Mouse (Mus musculus): ENCODE results near the gene Slc2a1. TPM values are rescaled to one million over a fixed set of nuclear protein-coding genes. Genes with fewer than 3 reads are reported as not detected.

Slc2a1 gene
- polyA plus RNA-seq, 1 experiment from 2014 or later, result 113 TPM

GRCm38 (mm10) chr4:119138171-119138570 is 29.7 kb downstream of the Slc2a1 start:
- Histone ChIP-seq H3K4me2 (peak overlapping the region; percentile 45), H3K4me1 (peaks cover 15% of the 10 kb centered on the region), H3K27me3 (no peaks in the 10 kb centered on the region), H3K9ac (no peak overlapping the region), H3K27ac (0 out of 2 replicates have a peak overlapping the region, but pooled peaks have one; percentile 31), H3K36me3 (replicated peaks) (peaks cover 44% of the 10 kb centered on the region), H3K9me3 (no peaks in the 10 kb centered on the region), H3K4me3 (replicated peaks) (peak overlapping the region; percentile 22)
- ATAC-seq (ENCODE audit: low FRiP score), result peak; percentile 89
- 9% methylated on average over 17 of the region's 18 CpGs for WGBS

- Histone ChIP-seq H3K4me2 (peak overlapping the region; percentile 45), H3K36me3 (replicated peaks) (peaks cover 38% of the 10 kb centered on the region), H3K4me1 (peaks cover 15% of the 10 kb centered on the region), H3K27ac (no peak overlapping the region), H3K9me3 (no peaks in the 10 kb centered on the region), H3K27me3 (no peaks in the 10 kb centered on the region), H3K9ac (no peak overlapping the region), H3K4me3 (replicated peaks) (no peak overlapping the region; the same call in 1 of the 2 replicates)
- WGBS, result 59% methylated on average over 8 of the region's 8 CpGs
- no peak for ATAC-seq (ENCODE audit: low FRiP score)
These were observed 30.3 kb downstream of the Slc2a1 start for GRCm38 (mm10) chr4:119138776-119139175.

GRCm38 (mm10) chr4:119140126-119140525 is 31.6 kb downstream of the Slc2a1 start:
- no peak overlapping the region for H3K9ac ChIP-seq
- peaks cover 15% of the 10 kb centered on the region for H3K4me1 ChIP-seq
- no peaks in the 10 kb centered on the region for H3K27me3 ChIP-seq
- H3K27ac ChIP-seq, result no peak overlapping the region
- peaks cover 24% of the 10 kb centered on the region for H3K36me3 ChIP-seq (replicated peaks)
- H3K9me3 ChIP-seq, result no peaks in the 10 kb centered on the region
- 50% methylated on average over 3 of the region's 3 CpGs for WGBS
- H3K4me2 ChIP-seq, result no peak overlapping the region
- H3K4me3 ChIP-seq (replicated peaks), result no peak overlapping the region
- ATAC-seq (ENCODE audit: low FRiP score), result no peak

- peaks cover 14% of the 10 kb centered on the region for H3K36me3 ChIP-seq (replicated peaks)
- no peaks in the 10 kb centered on the region for H3K9me3 ChIP-seq
- no peak for ATAC-seq (ENCODE audit: low FRiP score)
- no peak overlapping the region for H3K4me2 ChIP-seq
- WGBS, result 70% methylated on average over 10 of the region's 10 CpGs
- H3K9ac ChIP-seq, result no peak overlapping the region
- H3K27me3 ChIP-seq, result no peaks in the 10 kb centered on the region
- H3K4me1 ChIP-seq, result peaks cover 15% of the 10 kb centered on the region
- no peak overlapping the region for H3K27ac ChIP-seq
- no peak overlapping the region for H3K4me3 ChIP-seq (replicated peaks)
These were observed 32.7 kb downstream of the Slc2a1 start for GRCm38 (mm10) chr4:119141191-119141590.

GRCm38 (mm10) chr4:119142230-119142871 is 33.8 kb downstream of the Slc2a1 start:
- no peak overlapping the region for H3K9ac ChIP-seq
- H3K4me2 ChIP-seq, result peak overlapping the region; percentile 45
- peaks cover 15% of the 10 kb centered on the region for H3K4me1 ChIP-seq
- peak; percentile 72; the same call in 1 of the 2 replicates for ATAC-seq (ENCODE audit: low FRiP score)
- H3K27me3 ChIP-seq, result no peaks in the 10 kb centered on the region
- 0 out of 2 replicates have a peak, but pooled peaks cover 2% of the 10 kb centered on the region for H3K36me3 ChIP-seq (replicated peaks)
- peak overlapping the region; percentile 21; the same call in 1 of the 2 replicates for H3K4me3 ChIP-seq (replicated peaks)
- no peak overlapping the region for H3K27ac ChIP-seq
- 23% methylated on average over 24 of the region's 24 CpGs for WGBS
- no peaks in the 10 kb centered on the region for H3K9me3 ChIP-seq

GRCm38 (mm10) chr4:119146816-119147215 is 38.3 kb downstream of the Slc2a1 start:
- Histone ChIP-seq H3K36me3 (replicated peaks) (no peaks in the 10 kb centered on the region), H3K4me2 (no peak overlapping the region), H3K4me1 (0 out of 2 replicates have a peak, but pooled peaks cover 6% of the 10 kb centered on the region), H3K4me3 (replicated peaks) (no peak overlapping the region), H3K27ac (no peak overlapping the region), H3K9me3 (no peaks in the 10 kb centered on the region), H3K27me3 (no peaks in the 10 kb centered on the region), H3K9ac (no peak overlapping the region)
- WGBS, result 85% methylated on average over 7 of the region's 7 CpGs
- no peak for ATAC-seq (ENCODE audit: low FRiP score)

GRCm38 (mm10) chr4:119147347-119147746 is 38.8 kb downstream of the Slc2a1 start:
- Histone ChIP-seq H3K4me3 (replicated peaks) (no peak overlapping the region), H3K36me3 (replicated peaks) (no peaks in the 10 kb centered on the region), H3K27me3 (no peaks in the 10 kb centered on the region), H3K9ac (no peak overlapping the region), H3K9me3 (no peaks in the 10 kb centered on the region), H3K27ac (no peak overlapping the region), H3K4me1 (0 out of 2 replicates have a peak, but pooled peaks cover 6% of the 10 kb centered on the region), H3K4me2 (no peak overlapping the region)
- ATAC-seq (ENCODE audit: low FRiP score), result no peak
- 93% methylated on average over 5 of the region's 5 CpGs for WGBS

- H3K4me3 ChIP-seq (replicated peaks), result no peak overlapping the region
- no peak overlapping the region for H3K27ac ChIP-seq
- ATAC-seq (ENCODE audit: low FRiP score), result no peak
- H3K4me1 ChIP-seq, result 0 out of 2 replicates have a peak, but pooled peaks cover 6% of the 10 kb centered on the region
- H3K9ac ChIP-seq, result no peak overlapping the region
- H3K36me3 ChIP-seq (replicated peaks), result no peaks in the 10 kb centered on the region
- no peaks in the 10 kb centered on the region for H3K27me3 ChIP-seq
- no peak overlapping the region for H3K4me2 ChIP-seq
- no peaks in the 10 kb centered on the region for H3K9me3 ChIP-seq
- WGBS, result 88% methylated on average over 11 of the region's 11 CpGs
These were observed 40.2 kb downstream of the Slc2a1 start for GRCm38 (mm10) chr4:119148741-119149140.

- WGBS, result 36% methylated on average over 2 of the region's 2 CpGs
- no peak for ATAC-seq (ENCODE audit: low FRiP score)
These were observed 48.7 kb downstream of the Slc2a1 start for GRCm38 (mm10) chr4:119157186-119157585.

GRCm38 (mm10) chr4:119157891-119158290 is 49.4 kb downstream of the Slc2a1 start:
- no peak for ATAC-seq (ENCODE audit: low FRiP score)
- no peak overlapping the region for H3K4me3 ChIP-seq (replicated peaks)
- no peaks in the 10 kb centered on the region for H3K27me3 ChIP-seq
- no peak overlapping the region for H3K4me2 ChIP-seq
- no peak overlapping the region for H3K9ac ChIP-seq
- WGBS, result 89% methylated on average over 5 of the region's 5 CpGs
- H3K36me3 ChIP-seq (replicated peaks), result no peaks in the 10 kb centered on the region
- H3K27ac ChIP-seq, result no peak overlapping the region
- H3K9me3 ChIP-seq, result no peaks in the 10 kb centered on the region
- H3K4me1 ChIP-seq, result no peaks in the 10 kb centered on the region

More at GRCm38 (mm10) chr4:119157186-119157585, 48.7 kb downstream of the Slc2a1 start:
- H3K27me3 ChIP-seq, result no peaks in the 10 kb centered on the region
- H3K4me1 ChIP-seq, result no peaks in the 10 kb centered on the region
- no peak overlapping the region for H3K27ac ChIP-seq
- H3K9me3 ChIP-seq, result no peaks in the 10 kb centered on the region
- H3K9ac ChIP-seq, result no peak overlapping the region
- H3K36me3 ChIP-seq (replicated peaks), result no peaks in the 10 kb centered on the region
- H3K4me3 ChIP-seq (replicated peaks), result no peak overlapping the region
- H3K4me2 ChIP-seq, result no peak overlapping the region

- H3K27ac ChIP-seq, result no peak overlapping the region
- H3K36me3 ChIP-seq (replicated peaks), result no peaks in the 10 kb centered on the region
- H3K4me1 ChIP-seq, result no peaks in the 10 kb centered on the region
- H3K4me2 ChIP-seq, result no peak overlapping the region
- no peaks in the 10 kb centered on the region for H3K27me3 ChIP-seq
- no peak overlapping the region for H3K4me3 ChIP-seq (replicated peaks)
- no peak overlapping the region for H3K9ac ChIP-seq
- 80% methylated on average over 3 of the region's 3 CpGs for WGBS
- ATAC-seq (ENCODE audit: low FRiP score), result no peak
- H3K9me3 ChIP-seq, result no peaks in the 10 kb centered on the region
These were observed 52.8 kb downstream of the Slc2a1 start for GRCm38 (mm10) chr4:119161358-119161757.

- Histone ChIP-seq H3K9ac (no peak overlapping the region), H3K4me1 (no peaks in the 10 kb centered on the region), H3K27ac (no peak overlapping the region), H3K27me3 (no peaks in the 10 kb centered on the region), H3K4me3 (replicated peaks) (no peak overlapping the region), H3K9me3 (no peaks in the 10 kb centered on the region), H3K4me2 (no peak overlapping the region), H3K36me3 (replicated peaks) (no peaks in the 10 kb centered on the region)
- no peak for ATAC-seq (ENCODE audit: low FRiP score)
- WGBS, result 75% methylated on average over 4 of the region's 4 CpGs
These were observed 54.5 kb downstream of the Slc2a1 start for GRCm38 (mm10) chr4:119162990-119163389.

GRCm38 (mm10) chr4:119165916-119166315 is 57.4 kb downstream of the Slc2a1 start:
- H3K9ac ChIP-seq, result no peak overlapping the region
- peaks cover 27% of the 10 kb centered on the region for H3K36me3 ChIP-seq (replicated peaks)
- no peak overlapping the region for H3K4me2 ChIP-seq
- H3K27me3 ChIP-seq, result no peaks in the 10 kb centered on the region
- WGBS, result 80% methylated on average over 7 of the region's 7 CpGs
- H3K4me1 ChIP-seq, result no peaks in the 10 kb centered on the region
- no peak overlapping the region for H3K27ac ChIP-seq
- no peaks in the 10 kb centered on the region for H3K9me3 ChIP-seq
- no peak overlapping the region for H3K4me3 ChIP-seq (replicated peaks)
- no peak for ATAC-seq (ENCODE audit: low FRiP score)
